Mouse (Mus musculus): ENCODE measurements around the gene Lct.
A peak's percentile ranks its signal among the peaks of the same experiment; 100 is the strongest.
"Not testable (repeated sequence)": the region's sequence is repeated elsewhere in the genome, so short reads cannot be mapped to it uniquely, and the experiment has no call there.

Gene Lct

DNA sequence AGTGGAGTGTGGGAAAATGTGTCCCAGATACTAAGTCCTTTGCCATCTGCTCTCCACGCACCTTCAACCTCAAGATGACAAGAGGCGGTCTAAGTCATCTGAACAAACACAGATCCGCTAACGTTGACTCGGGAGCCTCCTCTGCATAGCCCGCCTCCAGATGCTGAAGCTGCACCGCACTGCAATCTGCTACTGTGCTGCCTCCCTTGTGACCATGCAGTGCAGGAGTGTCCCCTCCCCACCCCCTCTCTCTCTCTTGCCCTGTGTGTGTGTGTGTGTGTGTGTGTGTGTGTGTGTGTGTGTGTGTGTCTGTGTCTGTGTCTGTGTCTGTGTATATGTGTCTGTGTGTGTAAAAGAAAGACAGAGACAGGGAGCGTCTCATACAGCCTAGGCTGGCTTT is 32.8 kb downstream of the Lct start:
- no peak for DNase-seq (ENCODE audit: low spot score)

- DNase-seq (ENCODE audit: low spot score) = no peak
Observed at GRCm38 (mm10) chr1:128293524-128293923, 34.6 kb downstream of the Lct start.

GRCm38 (mm10) chr1:128290295-128290694 is 37.8 kb downstream of the Lct start:
- no peak for DNase-seq (ENCODE audit: low spot score)

GRCm38 (mm10) chr1:128285136-128285535 is 43.0 kb downstream of the Lct start:
- no peak for DNase-seq (ENCODE audit: low spot score)

GRCm38 (mm10) chr1:128284157-128284690 is 43.9 kb downstream of the Lct start:
- DNase-seq (ENCODE audit: low spot score) = no peak

- no peak for DNase-seq (ENCODE audit: low spot score)
Observed at GRCm38 (mm10) chr1:128282924-128283323, 45.2 kb downstream of the Lct start.

- DNase-seq (ENCODE audit: low spot score) = no peak
Observed at GRCm38 (mm10) chr1:128281753-128282152, 46.4 kb downstream of the Lct start.

DNA sequence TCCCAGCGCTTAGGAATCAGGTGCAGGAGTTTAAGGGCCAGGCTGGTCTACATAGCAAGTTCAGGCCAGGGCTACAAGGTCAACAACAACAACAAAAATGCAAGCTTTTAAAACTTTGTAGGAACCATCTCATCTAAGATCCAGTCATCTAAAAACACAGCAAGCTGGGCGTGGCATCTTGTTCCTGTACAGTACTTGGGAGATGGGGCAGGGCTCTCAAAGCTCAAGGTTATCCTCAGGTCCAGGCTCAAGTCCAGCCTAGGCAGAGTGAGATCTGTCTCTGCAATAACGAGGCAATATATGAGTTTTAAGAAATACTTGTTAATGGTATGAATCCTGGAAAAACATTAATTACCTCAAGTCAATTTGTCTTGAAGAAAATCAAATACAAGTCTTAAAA is 49.6 kb downstream of the Lct start:
- DNase-seq (ENCODE audit: low spot score) = no peak

DNA sequence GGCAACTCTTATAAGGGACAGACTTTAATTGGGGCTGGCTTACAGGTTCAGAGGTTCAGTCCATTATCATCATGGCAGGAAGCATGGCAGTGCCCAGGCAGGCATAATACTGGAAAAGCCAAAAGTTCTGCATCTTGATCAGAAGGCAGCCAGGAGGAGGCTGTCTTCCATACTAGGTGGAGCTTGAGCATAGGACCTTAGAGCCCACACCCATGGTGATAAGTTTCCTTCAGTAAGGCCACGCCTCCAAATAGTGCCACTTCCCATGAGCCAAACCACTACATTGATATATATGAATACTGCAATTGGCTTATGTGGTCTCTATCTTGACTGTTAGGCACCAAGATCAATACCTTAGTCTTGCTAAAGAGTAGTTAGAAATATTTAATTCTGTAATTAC is 52.2 kb downstream of the Lct start:
- no peak for DNase-seq (ENCODE audit: low spot score)

GRCm38 (mm10) chr1:128270731-128271130 is 57.4 kb downstream of the Lct start:
- DNase-seq (ENCODE audit: low spot score) = no peak

- not testable (repeated sequence) for DNase-seq (ENCODE audit: low spot score)
Observed at GRCm38 (mm10) chr1:128267061-128267460, 61.1 kb downstream of the Lct start.

GRCm38 (mm10) chr1:128244727-128245355 is 83.3 kb downstream of the Lct start:
- peak; percentile 31 for DNase-seq (ENCODE audit: low spot score)

DNA sequence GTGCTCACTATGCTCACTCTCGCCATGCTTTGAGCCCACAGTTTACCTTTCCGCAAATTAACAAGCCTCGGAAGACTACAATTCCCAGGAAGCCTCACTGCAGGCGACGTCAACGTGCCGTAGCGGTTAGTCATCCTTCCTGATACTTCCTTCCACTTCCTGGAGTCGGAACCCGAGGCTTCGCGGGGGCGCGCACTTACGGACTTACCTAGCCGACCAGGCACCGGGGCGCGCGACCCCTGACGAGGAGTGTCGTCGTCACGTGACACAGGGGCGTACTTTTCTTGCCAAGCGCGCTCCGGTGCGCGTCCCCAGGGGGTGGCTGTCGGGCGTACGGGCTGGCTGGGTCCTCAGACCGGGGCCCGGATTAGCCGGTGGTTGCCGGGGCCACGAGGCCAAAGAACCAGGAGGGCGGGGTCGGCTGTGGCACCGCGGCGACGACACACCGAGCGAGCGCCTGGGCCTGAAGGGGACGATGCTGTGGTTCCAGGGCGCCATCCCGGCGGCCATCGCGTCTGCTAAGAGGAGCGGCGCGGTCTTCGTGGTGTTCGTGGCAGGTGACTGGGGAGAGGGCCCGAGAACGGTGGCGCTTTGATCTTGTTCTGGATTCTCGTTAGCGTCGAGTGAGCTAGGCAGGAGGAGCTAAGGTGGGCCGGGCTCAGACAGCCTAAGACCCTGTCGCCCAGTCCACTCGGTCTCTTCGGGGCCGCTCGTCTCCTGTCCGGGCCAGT is 84.0 kb downstream of the Lct start:
- peak; percentile 98 for DNase-seq (ENCODE audit: low spot score)

DNA sequence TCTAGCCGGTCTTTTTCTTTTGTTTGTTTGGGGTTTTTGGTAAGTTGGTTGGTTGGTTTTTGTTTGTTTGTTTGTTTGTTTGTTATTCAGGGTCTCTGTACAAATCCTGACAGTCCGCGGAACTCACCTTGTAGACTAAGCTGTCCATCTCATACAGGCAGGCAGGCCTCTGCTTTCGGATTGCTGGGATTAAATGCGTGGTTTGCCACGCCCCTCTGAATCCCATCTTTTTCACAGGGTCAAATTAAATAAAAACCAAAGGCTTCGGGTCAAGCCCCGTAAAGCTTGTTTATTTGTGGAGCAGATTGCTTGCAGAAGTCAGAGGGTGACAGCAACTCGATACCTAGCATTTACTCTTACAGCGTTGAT is 84.5 kb downstream of the Lct start, which contains the start of gene Ubxn4:
TSS of gene Ubxn4 (plus strand) at position 338 of the 369 bp plus-strand sequence.
- DNase-seq (ENCODE audit: low spot score) = no peak

GRCm38 (mm10) chr1:128235181-128235580 is 92.9 kb downstream of the Lct start:
- DNase-seq (ENCODE audit: low spot score) = no peak
